Mouse (Mus musculus) neural tube, embryonic 13.5 days (tissue): ENCODE results near the gene Bglap. TPM values are rescaled to one million over a fixed set of nuclear protein-coding genes. Genes with fewer than 3 reads are reported as not detected.
"Not testable (repeated sequence)": the region's sequence is repeated elsewhere in the genome, so short reads cannot be mapped to it uniquely, and the experiment has no call there.

Experiments
- ATAC-seq: fragments of 200-750 bp; cut with Nextera tagmentation; 2 replicates; pipeline ENCODE4 v1.8.0; 2017; ENCODE audit warnings: low read depth, mild to moderate bottlenecking, moderate TSS enrichment, moderate library complexity
- H3K27ac ChIP-seq: fragments of 300-500 bp; sonication (generic); replicated peaks from 2 replicates; pipeline ENCODE4 v1.5.1; 2015; ENCODE audit warnings: moderate library complexity, mild to moderate bottlenecking, inconsistent platforms
- H3K27me3 ChIP-seq: fragments of 300-500 bp; sonication (generic); 2 replicates; pipeline ENCODE4 v1.6.1; 2015; ENCODE audit warnings: mild to moderate bottlenecking, inconsistent platforms
- H3K36me3 ChIP-seq: fragments of 300-500 bp; sonication (generic); 2 replicates; pipeline ENCODE4 v1.6.1; 2015; ENCODE audit warnings: mild to moderate bottlenecking, inconsistent platforms
- H3K4me1 ChIP-seq: fragments of 300-500 bp; sonication (generic); replicated peaks from 2 replicates; pipeline ENCODE4 v1.6.1; 2015; ENCODE audit warnings: inconsistent platforms
- H3K4me2 ChIP-seq: fragments of 300-500 bp; sonication (generic); 2 replicates; pipeline ENCODE4 v1.6.1; 2015; ENCODE audit warnings: inconsistent platforms, mild to moderate bottlenecking, moderate library complexity
- H3K4me3 ChIP-seq: fragments of 300-500 bp; sonication (generic); 2 replicates; pipeline ENCODE4 v1.5.1; 2015; ENCODE audit warnings: mild to moderate bottlenecking, inconsistent platforms
- H3K9ac ChIP-seq: fragments of 300-500 bp; sonication (generic); 2 replicates; pipeline ENCODE4 v1.6.1; 2015; ENCODE audit warnings: moderate library complexity, mild to moderate bottlenecking, inconsistent platforms
- H3K9me3 ChIP-seq: fragments of 300-500 bp; sonication (generic); 2 replicates; pipeline ENCODE4 v1.6.1; 2016; ENCODE audit warnings: inconsistent platforms
- WGBS: fragments of 180-500 bp; shearing (Covaris S2); methylation state at CpG from one replicate; pipeline ENCODE4 v1.1.7; 2015; 5-methylcytosine and 5-hydroxymethylcytosine counted together
- polyA plus RNA-seq: library from polyadenylated mRNA; unstranded; fragments of >200 nt; fragmentation: Nextera tagmentation; extraction: Ambion mirVana; gene quantifications from 2 replicates; pipeline ENCODE4 v1.2.1, GENCODE M21; 2015

Bglap gene
- polyA plus RNA-seq, 1 experiment from 2014 or later = not detected

GRCm38 (mm10) chr3:88381389-88382315 lies 2.6 kb downstream of the Bglap start:
- 6% methylated on average over 20 of the region's 22 CpGs for WGBS
- peak overlapping the region; percentile 57; the same call in 1 of the 2 replicates for H3K9ac ChIP-seq
- H3K4me3 ChIP-seq = peak overlapping the region; percentile 27
- not testable (repeated sequence) for H3K36me3 ChIP-seq, H3K9me3 ChIP-seq, H3K4me1 ChIP-seq, H3K27me3 ChIP-seq
- peak; percentile 93 for ATAC-seq
- H3K4me2 ChIP-seq = peak overlapping the region; percentile 50
- peak overlapping the region; percentile 88 for H3K27ac ChIP-seq

DNA sequence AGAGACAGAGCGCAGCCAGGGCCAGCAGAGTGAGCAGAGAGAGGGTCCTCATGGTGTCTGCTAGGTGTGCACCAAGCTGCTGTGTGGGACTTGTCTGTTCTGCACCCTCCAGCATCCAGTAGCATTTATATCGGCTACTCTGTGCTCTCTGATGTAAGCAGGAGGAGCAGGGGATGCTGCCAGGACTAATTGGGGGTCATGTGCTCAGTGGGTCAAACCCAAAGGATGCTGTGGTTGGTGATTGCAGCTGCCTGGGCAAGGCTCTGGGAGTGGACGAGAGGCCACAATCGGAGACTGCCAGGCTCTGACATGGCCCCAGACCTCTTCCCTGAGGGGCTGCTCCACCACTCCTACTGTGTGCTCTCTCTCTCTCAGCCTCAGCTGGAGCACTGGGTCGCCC lies 5.7 kb downstream of the Bglap start, which contains the start of gene Bglap2:
TSS of gene Bglap2 (minus strand) at position 101 of the 400 bp plus-strand sequence.
- H3K4me3 ChIP-seq = not testable (repeated sequence)
- 75% methylated on average over 5 of the region's 5 CpGs for WGBS
- peaks cover 17% of the 10 kb centered on the region for H3K4me1 ChIP-seq

DNA sequence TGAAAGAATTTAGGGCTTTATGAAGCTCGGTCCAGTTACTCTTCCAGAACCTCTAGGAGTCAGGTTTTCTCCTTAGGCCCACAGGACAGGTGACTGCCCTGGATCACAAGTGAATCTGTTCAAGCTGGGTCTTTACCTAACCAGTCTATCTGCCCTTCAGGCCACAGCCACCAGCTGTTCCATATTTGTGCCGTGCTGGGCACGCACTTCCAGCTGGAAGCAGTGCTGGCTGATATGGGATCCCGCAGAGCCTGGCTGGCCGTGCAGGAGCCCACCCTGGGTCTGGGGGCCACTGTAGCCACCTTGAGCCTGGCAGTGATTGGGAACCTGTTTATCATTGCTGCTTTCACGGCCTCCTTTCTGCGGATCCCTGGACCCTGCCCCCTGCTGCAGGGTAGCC lies 7.6 kb downstream of the Bglap start:
- 19% methylated on average over 6 of the region's 7 CpGs for WGBS
- H3K4me1 ChIP-seq = peaks cover 14% of the 10 kb centered on the region
- H3K9ac ChIP-seq = peak overlapping the region; percentile 52
- H3K9me3 ChIP-seq, H3K36me3 ChIP-seq, H3K27me3 ChIP-seq: not testable (repeated sequence)
- ATAC-seq = peak; percentile 17; the same call in 1 of the 2 replicates
- peak overlapping the region; percentile 83 for H3K27ac ChIP-seq
- H3K4me2 ChIP-seq = peak overlapping the region; percentile 41
- 0 out of 2 replicates have a peak overlapping the region, but pooled peaks have one; percentile 6 for H3K4me3 ChIP-seq

More for the DNA sequence above, 5.7 kb downstream of the Bglap start, which contains the start of gene Bglap2:
- not testable (repeated sequence) for H3K27ac ChIP-seq, H3K36me3 ChIP-seq, H3K27me3 ChIP-seq, H3K9ac ChIP-seq, H3K4me2 ChIP-seq, ATAC-seq, H3K9me3 ChIP-seq

DNA sequence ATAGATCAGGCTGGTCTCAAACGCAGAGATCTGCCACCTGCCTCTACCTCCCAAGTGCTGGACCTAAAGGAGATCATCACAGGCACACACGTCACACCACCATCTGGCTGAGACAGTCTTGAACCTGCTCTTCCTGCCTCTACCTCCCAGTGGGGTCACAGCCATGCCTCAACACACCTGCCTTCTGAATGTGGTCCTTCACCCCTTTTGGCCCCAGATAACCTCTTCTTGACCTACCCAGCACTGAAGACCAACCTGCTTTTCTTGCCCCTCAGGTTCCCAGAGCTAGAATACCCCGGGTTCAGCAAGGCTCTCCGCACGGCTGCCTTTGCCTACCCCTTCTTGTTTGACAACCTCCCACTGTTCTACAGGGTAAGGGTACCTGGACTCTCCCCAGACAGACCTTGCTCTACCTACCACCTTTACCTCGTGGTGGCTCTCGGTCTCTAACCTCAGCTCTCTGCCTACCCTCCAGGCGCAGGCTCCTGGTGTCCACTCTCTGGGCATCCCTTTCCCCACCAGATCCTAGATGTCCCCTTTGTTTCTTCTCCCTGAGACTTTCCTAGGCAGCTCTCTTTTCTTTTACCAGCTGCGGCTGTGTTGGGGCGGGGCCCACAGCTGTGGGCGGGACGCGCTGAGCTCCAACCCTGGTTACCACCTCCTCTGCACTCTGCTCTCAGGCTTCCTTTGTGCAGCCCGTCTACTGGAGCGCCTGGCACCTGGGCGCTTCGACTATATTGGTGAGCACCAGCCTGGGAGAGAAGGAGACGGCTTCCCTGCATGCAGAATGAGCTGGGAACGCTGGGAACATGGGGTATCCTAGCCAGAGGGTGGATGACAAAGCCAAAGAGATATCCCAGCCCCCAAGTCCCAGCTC lies 8.3 kb downstream of the Bglap start:
- not testable (repeated sequence) for H3K27me3 ChIP-seq, H3K4me1 ChIP-seq, H3K9me3 ChIP-seq, H3K36me3 ChIP-seq
- H3K27ac ChIP-seq = peak overlapping the region; percentile 83
- H3K9ac ChIP-seq = peak overlapping the region; percentile 52
- ATAC-seq = peak; percentile 96
- H3K4me2 ChIP-seq = peak overlapping the region; percentile 41
- H3K4me3 ChIP-seq = 0 out of 2 replicates have a peak overlapping the region, but pooled peaks have one; percentile 6
- WGBS = 12% methylated on average over 19 of the region's 19 CpGs

DNA sequence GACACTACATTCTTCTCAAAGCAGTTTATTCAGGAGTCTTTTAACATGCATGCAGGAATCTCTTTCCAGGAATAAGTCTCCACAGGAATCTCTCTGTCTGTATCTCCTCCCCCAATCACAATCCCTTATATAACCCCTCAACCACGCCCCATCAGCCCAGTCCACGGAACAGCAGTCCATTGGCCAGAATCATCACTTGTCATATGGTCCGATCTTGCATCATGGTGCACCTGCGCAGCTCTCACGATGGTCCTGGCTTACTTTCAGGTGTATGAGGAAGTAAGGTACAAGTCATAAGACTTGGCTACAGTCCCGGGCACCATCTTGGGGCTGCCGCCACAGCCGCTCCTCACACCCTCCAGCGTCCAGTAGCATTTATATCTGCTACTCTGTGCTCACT lies 11.6 kb downstream of the Bglap start, which contains the start of gene Bglap3:
TSS of gene Bglap3 (minus strand) at position 101 of the 400 bp plus-strand sequence.
- H3K9ac ChIP-seq, ATAC-seq, H3K27ac ChIP-seq, H3K4me3 ChIP-seq, H3K9me3 ChIP-seq, H3K4me1 ChIP-seq, H3K36me3 ChIP-seq, H3K27me3 ChIP-seq, H3K4me2 ChIP-seq: not testable (repeated sequence)
- 92% methylated on average over 9 of the region's 9 CpGs for WGBS

DNA sequence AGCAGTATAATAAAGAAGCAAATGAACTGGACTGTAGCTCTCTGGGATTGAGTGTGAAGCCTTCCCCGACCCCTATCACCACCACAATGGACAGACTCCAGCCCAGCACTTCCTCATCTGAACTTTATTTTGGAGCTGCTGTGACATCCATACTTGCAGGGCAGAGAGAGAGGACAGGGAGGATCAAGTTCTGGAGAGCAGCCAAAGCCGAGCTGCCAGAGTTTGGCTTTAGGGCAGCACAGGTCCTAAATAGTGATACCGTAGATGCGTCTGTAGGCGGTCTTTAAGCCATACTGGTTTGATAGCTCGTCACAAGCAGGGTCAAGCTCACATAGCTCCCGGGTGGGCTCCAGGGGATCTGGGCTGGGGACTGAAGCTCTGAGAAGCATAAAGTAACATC lies 15.8 kb downstream of the Bglap start:
- H3K4me1 ChIP-seq, H3K4me3 ChIP-seq, H3K9me3 ChIP-seq, ATAC-seq, H3K27ac ChIP-seq, H3K4me2 ChIP-seq, H3K9ac ChIP-seq, H3K36me3 ChIP-seq: not testable (repeated sequence)
- 92% methylated on average over 7 of the region's 7 CpGs for WGBS
- peaks cover 20% of the 10 kb centered on the region for H3K27me3 ChIP-seq

DNA sequence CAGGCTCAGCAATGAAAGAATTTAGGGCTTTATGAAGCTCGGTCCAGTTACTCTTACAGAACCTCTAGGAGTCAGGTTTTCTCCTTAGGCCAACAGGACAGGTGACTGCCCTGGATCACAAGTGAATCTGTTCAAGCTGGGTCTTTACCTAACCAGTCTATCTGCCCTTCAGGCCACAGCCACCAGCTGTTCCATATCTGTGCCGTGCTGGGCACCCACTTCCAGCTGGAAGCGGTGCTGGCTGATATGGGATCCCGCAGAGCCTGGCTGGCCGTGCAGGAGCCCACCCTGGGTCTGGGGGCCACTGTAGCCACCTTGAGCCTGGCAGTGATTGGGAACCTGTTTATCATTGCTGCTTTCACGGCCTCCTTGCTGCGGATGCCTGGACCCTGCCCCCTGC lies 16.7 kb downstream of the Bglap start:
- H3K4me3 ChIP-seq, H3K4me2 ChIP-seq, H3K4me1 ChIP-seq, H3K27ac ChIP-seq, H3K36me3 ChIP-seq, H3K9me3 ChIP-seq, H3K9ac ChIP-seq: not testable (repeated sequence)
- 51% methylated on average over 3 of the region's 7 CpGs for WGBS
- ATAC-seq = peak; percentile 33; the same call in 1 of the 2 replicates
- peaks cover 20% of the 10 kb centered on the region for H3K27me3 ChIP-seq

DNA sequence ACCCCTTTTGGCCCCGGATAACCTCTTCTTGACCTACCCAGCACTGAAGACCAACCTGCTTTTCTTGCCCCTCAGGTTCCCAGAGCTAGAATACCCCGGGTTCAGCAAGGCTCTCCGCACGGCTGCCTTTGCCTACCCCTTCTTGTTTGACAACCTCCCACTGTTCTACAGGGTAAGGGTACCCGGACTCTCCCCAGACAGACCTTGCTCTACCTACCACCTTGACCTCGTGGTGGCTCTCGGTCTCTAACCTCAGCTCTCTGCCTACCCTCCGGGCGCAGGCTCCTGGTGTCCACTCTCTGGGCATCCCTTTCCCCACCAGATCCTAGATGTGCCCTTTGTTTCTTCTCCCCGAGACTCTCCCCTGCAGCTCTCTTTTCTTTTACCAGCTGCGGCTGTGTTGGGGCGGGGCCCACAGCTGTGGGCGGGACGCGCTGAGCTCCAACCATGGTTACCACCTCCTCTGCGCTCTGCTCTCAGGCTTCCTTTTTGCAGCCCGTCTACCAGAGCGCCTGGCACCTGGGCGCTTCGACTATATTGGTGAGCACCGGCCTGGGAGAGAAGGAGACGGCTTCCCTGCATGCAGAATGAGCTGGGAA lies 17.3 kb downstream of the Bglap start:
- peak overlapping the region; percentile 31 for H3K4me3 ChIP-seq
- H3K36me3 ChIP-seq = peaks cover 11% of the 10 kb centered on the region
- not testable (repeated sequence) for H3K4me1 ChIP-seq, H3K9me3 ChIP-seq
- ATAC-seq = peak; percentile 87
- peak overlapping the region; percentile 60 for H3K9ac ChIP-seq
- peak overlapping the region; percentile 82 for H3K27ac ChIP-seq
- H3K27me3 ChIP-seq = peaks cover 20% of the 10 kb centered on the region
- peak overlapping the region; percentile 48 for H3K4me2 ChIP-seq
- 3% methylated on average over 22 of the region's 22 CpGs for WGBS

DNA sequence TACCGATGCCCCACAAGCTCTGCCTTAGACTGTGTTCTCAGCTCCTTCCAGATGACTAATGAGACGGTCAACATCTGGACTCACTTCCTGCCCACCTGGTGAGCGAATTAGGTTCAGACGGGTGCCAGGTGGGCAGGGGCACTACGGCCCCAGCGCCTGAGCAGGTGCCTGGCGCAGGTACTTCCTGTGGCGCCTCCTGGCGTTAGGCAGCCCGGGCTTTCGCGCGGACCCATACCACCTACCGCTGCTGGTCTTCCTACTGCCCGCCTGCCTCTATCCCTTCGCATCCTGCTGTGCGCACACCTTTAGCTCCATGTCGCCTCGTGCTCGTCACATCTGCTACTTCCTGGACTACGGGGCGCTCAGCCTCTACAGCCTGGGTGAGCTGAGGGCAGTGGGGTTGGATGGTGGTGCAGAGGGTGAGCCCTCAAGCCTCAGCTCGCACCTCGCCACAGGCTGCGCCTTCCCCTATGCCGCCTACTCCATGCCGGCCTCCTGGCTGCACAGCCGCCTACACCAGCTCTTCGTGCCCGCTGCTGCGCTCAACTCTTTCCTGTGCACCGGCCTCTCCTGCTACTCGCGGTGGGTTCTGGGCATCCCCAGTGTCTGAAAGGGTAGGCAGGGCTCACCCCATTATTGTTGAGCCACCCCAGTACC lies 18.4 kb downstream of the Bglap start:
- no peak for ATAC-seq
- H3K4me2 ChIP-seq = peak overlapping the region; percentile 48
- H3K4me1 ChIP-seq = peaks cover 8% of the 10 kb centered on the region; the same call in 1 of the 2 replicates
- H3K36me3 ChIP-seq = peaks cover 22% of the 10 kb centered on the region
- peaks cover 20% of the 10 kb centered on the region for H3K27me3 ChIP-seq
- no peak overlapping the region for H3K9ac ChIP-seq
- H3K9me3 ChIP-seq = 0 out of 2 replicates have a peak, but pooled peaks cover 8% of the 10 kb centered on the region
- WGBS = 39% methylated on average over 34 of the region's 34 CpGs
- peak overlapping the region; percentile 31; the same call in 1 of the 2 replicates for H3K4me3 ChIP-seq
- H3K27ac ChIP-seq = no peak overlapping the region

GRCm38 (mm10) chr3:88364337-88364736 lies 19.9 kb downstream of the Bglap start, which contains the start of gene Paqr6:
Gene Paqr6, plus strand, starts transcription at chr3:88364584.
- WGBS = 2% methylated on average over 16 of the region's 16 CpGs
- peaks cover 37% of the 10 kb centered on the region for H3K36me3 ChIP-seq
- peak within 1 kb of the TSS; percentile 48 for H3K4me2 ChIP-seq
- no peaks in the 10 kb centered on the region for H3K9me3 ChIP-seq
- peak within 1 kb of the TSS; percentile 43 for H3K27ac ChIP-seq
- H3K4me1 ChIP-seq = peaks cover 8% of the 10 kb centered on the region; the same call in 1 of the 2 replicates
- H3K4me3 ChIP-seq = no peak within 1 kb of the TSS
- no peak within 1 kb of the TSS for H3K9ac ChIP-seq
- no peak for ATAC-seq
- peaks cover 20% of the 10 kb centered on the region for H3K27me3 ChIP-seq

DNA sequence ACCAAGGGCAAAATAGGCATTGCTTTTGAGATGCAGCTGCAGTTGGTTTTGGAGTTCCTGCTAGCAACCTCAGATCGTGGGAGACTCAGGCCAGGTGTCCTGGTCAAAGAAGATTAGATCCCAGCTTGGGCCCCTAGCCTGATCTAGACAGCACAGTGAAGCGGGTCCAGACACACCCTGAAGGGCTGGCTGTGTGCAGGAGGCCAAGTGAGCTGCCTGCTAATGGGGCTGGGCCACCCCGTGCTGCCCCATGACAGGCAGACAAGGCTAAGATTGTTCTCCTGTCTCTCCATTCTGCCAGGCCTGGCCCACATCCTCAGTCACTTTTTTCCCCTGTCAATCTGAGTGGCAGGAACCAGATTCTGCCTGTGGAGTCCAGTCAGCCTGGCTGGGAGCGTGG lies 20.6 kb downstream of the Bglap start:
- 72% methylated on average over 4 of the region's 4 CpGs for WGBS
- Histone ChIP-seq H3K27me3 (peaks cover 20% of the 10 kb centered on the region), H3K36me3 (peaks cover 43% of the 10 kb centered on the region), H3K9ac (no peak overlapping the region), H3K4me1 (peaks cover 8% of the 10 kb centered on the region; the same call in 1 of the 2 replicates), H3K4me2 (no peak overlapping the region), H3K27ac (peak overlapping the region; percentile 43), H3K9me3 (no peaks in the 10 kb centered on the region), H3K4me3 (no peak overlapping the region)
- no peak for ATAC-seq
